Mouse (Mus musculus) cerebellum, adult 9-10 months (tissue): ENCODE measurements around the gene Clec4g.
"Not testable (repeated sequence)": the region's sequence is repeated elsewhere in the genome, so short reads cannot be mapped to it uniquely, and the experiment has no call there.

Experiments used
- DNase-seq: peaks from one replicate; pipeline ENCODE4 v3.0.0; 2022

Clec4g gene

GRCm38 (mm10) chr8:3720551-3720950, at the start of gene Clec4g:
Gene Clec4g (minus strand): TSS chr8:3720651.
- no peak for DNase-seq

GRCm38 (mm10) chr8:3768641-3769040, 48.2 kb upstream of the Clec4g start:
- not testable (repeated sequence) for DNase-seq

- no peak for DNase-seq
Observed at GRCm38 (mm10) chr8:3754261-3754850, 33.9 kb upstream of the Clec4g start.

GRCm38 (mm10) chr8:3748761-3749160, 28.3 kb upstream of the Clec4g start, which contains the start of gene Cd209a:
Gene Cd209a (minus strand): TSS chr8:3748984.
- DNase-seq: no peak

- DNase-seq: no peak
Observed at GRCm38 (mm10) chr8:3736947-3737346, 16.5 kb upstream of the Clec4g start.

GRCm38 (mm10) chr8:3735599-3735998, 15.1 kb upstream of the Clec4g start:
- no peak for DNase-seq

- DNase-seq: no peak
Observed at GRCm38 (mm10) chr8:3734084-3734483, 13.6 kb upstream of the Clec4g start.

- DNase-seq: no peak
Observed at GRCm38 (mm10) chr8:3721041-3721440, 590 bp upstream of the Clec4g start.

GRCm38 (mm10) chr8:3718559-3718958, 1.9 kb downstream of the Clec4g start:
- DNase-seq: peak; percentile 48

GRCm38 (mm10) chr8:3717321-3717954, 3.0 kb downstream of the Clec4g start:
- DNase-seq: no peak

GRCm38 (mm10) chr8:3711646-3712045, 8.8 kb downstream of the Clec4g start:
- no peak for DNase-seq

GRCm38 (mm10) chr8:3710312-3710711, 10.1 kb downstream of the Clec4g start:
- DNase-seq: no peak

- DNase-seq: no peak
Observed at GRCm38 (mm10) chr8:3707611-3708010, 12.8 kb downstream of the Clec4g start.

GRCm38 (mm10) chr8:3705711-3706110, 14.7 kb downstream of the Clec4g start:
- peak; percentile 27 for DNase-seq

- no peak for DNase-seq
Observed at GRCm38 (mm10) chr8:3701491-3701890, 19.0 kb downstream of the Clec4g start.

GRCm38 (mm10) chr8:3694121-3694520, 26.3 kb downstream of the Clec4g start, which contains the start of gene Fcer2a:
Gene Fcer2a (minus strand): TSS chr8:3694175.
- DNase-seq: no peak

GRCm38 (mm10) chr8:3690774-3691173, 29.7 kb downstream of the Clec4g start:
- DNase-seq: no peak

- no peak for DNase-seq
Observed at GRCm38 (mm10) chr8:3687537-3687936, 32.9 kb downstream of the Clec4g start.

GRCm38 (mm10) chr8:3685422-3685821, 35.0 kb downstream of the Clec4g start:
- no peak for DNase-seq

- DNase-seq: peak; percentile 20
Observed at GRCm38 (mm10) chr8:3684530-3684929, 35.9 kb downstream of the Clec4g start.

- DNase-seq: peak; percentile 89
Observed at GRCm38 (mm10) chr8:3683408-3684176, 36.9 kb downstream of the Clec4g start.

GRCm38 (mm10) chr8:3682435-3682834, 38.0 kb downstream of the Clec4g start:
- peak; percentile 38 for DNase-seq

GRCm38 (mm10) chr8:3679656-3680055, 40.8 kb downstream of the Clec4g start:
- peak; percentile 53 for DNase-seq

- DNase-seq: peak; percentile 64
Observed at GRCm38 (mm10) chr8:3679236-3679635, 41.2 kb downstream of the Clec4g start.
